Mouse (Mus musculus): ENCODE measurements at regions not wholly inside any gene's neighbourhood (a gene's known extent, or its start where the extent isn't known, plus 50 kb on each side); places are given as distances from the start of the nearest gene placed in this dataset.

DNA sequence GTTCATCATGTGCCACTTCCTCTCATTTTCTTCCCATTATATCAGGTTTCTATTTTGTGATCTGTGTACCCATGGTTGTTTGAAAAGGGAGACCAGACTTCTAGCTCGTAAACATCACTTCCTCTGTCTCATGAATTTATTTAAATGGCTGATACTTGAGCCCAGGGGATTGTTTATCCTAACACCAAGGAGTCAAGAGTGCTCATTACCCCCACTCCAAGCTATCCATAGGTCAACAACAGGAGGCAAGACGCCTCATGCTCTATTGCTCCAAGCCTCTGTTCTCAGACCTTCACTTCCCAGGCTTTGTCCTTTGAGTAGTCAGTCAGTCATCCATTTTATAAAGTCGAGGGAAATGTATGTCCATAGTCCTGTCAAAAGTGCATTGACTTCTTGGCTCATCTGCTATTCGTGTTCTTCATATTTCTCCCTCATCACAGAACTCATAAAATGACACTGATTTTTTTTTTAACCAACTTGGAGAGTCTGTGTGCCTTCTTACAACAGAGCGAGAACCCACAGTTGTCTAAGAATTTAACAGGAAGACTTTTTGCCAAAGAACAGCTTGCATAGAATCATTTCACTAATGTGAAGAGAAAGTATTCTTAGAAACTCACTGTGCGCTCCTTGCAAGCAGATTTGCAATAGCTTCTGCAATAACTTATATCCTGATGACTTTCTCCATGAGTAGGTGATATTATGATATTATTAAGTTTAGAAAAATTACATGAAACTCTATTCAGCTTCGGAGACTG, 231.8 kb downstream of the Bmp2 start:
- TF ChIP-seq CTCF (IDR thresholded peaks at IDR 0.05; ENCODE audit: insufficient read depth, low read length) = no peak
- TF ChIP-seq POLR2A (IDR thresholded peaks at IDR 0.05; ENCODE audit: borderline replicate concordance, extremely low read depth, low read depth, low read length) = no peak

Data from lung, adult 2 months (tissue).